Mouse (Mus musculus) spleen, adult 2 months (tissue): ENCODE measurements around the gene Brd2. TPM values are rescaled to one million over a fixed set of nuclear protein-coding genes. Genes with fewer than 3 reads are reported as not detected.

Experiments
- DNase-seq, 2 experiments: peaks; one replicate each; pipeline versions ENCODE4 v3.0.0 to v3.0.0-alpha.2; 2012 to 2021; ENCODE audit warnings: low spot score in 2 of 2, low read depth in 1 of 2
- H3K27ac ChIP-seq: fragments of 200-500 bp; 2 replicates; pipeline ENCODE4 v1.5.1; 2012; ENCODE audit warnings: low read length, inconsistent platforms; ENCODE audit not compliant: insufficient read depth
- H3K27me3 ChIP-seq: fragments of 200-500 bp; 2 replicates; pipeline ENCODE4 v1.6.1; 2012; ENCODE audit warnings: mild to moderate bottlenecking, moderate library complexity, low read length, inconsistent platforms; ENCODE audit not compliant: control insufficient read depth, insufficient read depth
- H3K36me3 ChIP-seq: fragments of 200-500 bp; 2 replicates; pipeline ENCODE4 v1.6.1; 2012; ENCODE audit warnings: mild to moderate bottlenecking, low read length, inconsistent platforms; ENCODE audit not compliant: control insufficient read depth, insufficient read depth
- H3K4me1 ChIP-seq: fragments of 200-500 bp; 2 replicates; pipeline ENCODE4 v1.6.1; 2011; ENCODE audit warnings: inconsistent platforms; ENCODE audit not compliant: control insufficient read depth, insufficient read depth, insufficient read length
- H3K4me3 ChIP-seq: fragments of 200-500 bp; 2 replicates; pipeline ENCODE4 v1.5.1; 2011; ENCODE audit warnings: mild to moderate bottlenecking, inconsistent platforms; ENCODE audit not compliant: insufficient read depth, insufficient read length; ENCODE audit errors: extremely low read depth
- CTCF ChIP-seq: fragments of 200-500 bp; IDR thresholded peaks from 2 replicates; pipeline ENCODE4 v1.5.1; 2011; ENCODE audit warnings: mild to moderate bottlenecking, inconsistent platforms; ENCODE audit not compliant: insufficient read depth, insufficient read length, insufficient replicate concordance; ENCODE audit errors: extremely low read depth
- POLR2A ChIP-seq: fragments of 200-500 bp; IDR thresholded peaks from 2 replicates; pipeline ENCODE4 v1.6.1; 2011; ENCODE audit warnings: low read depth, low read length, inconsistent platforms
- WGBS: fragments of 180-500 bp; shearing (Covaris S2); methylation state at CpG from one replicate; pipeline ENCODE4 v1.1.7; 2018; 5-methylcytosine and 5-hydroxymethylcytosine counted together
- polyA plus RNA-seq: library from polyadenylated mRNA; depleted of rRNA; stranded (reverse); fragments of >200 nt; gene quantifications from 2 replicates; pipeline ENCODE4 v1.2.3, GENCODE M21; 2012

The Brd2 gene
- polyA plus RNA-seq, 1 experiment: 97.9 TPM

DNA sequence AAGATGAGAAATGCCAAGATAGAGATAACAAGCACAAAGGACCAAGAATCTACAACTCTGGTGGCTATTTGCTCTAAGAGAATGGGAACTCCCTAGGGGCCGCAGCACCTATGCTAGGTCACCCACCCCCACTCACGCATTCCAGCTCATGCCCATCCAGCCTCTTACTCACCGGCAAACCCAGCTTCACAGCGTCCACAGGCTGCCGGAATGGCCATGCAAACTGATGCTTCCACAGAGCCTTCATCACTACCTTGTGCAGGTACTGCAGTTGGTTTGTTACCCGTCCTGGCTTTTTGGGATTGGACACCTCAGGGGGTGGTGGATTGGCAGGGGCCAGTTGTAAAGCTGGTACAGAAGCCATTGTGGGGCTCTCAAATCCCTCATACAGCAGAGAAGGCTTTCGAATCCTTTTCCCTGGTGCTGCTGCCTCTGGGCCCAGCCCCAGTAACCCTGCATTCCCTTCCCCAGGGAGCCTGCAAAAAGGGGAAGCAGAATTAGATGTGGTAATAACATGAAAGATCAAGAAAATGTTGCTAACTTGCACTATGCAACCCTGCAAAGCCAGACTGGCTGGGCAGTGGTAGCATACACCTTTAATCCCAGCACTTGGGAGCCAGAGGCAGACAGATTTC lies 5.6 kb downstream of the Brd2 start:
- DNase-seq: no peak
- TF ChIP-seq POLR2A (no peak), CTCF (no peak)
- Histone ChIP-seq H3K4me3 (peak overlapping the region; percentile 80), H3K27me3 (no peaks in the 10 kb centered on the region), H3K36me3 (peaks cover 60% of the 10 kb centered on the region), H3K4me1 (peaks cover 2% of the 10 kb centered on the region; the same call in 1 of the 2 replicates), H3K27ac (0 out of 2 replicates have a peak overlapping the region, but pooled peaks have one; percentile 17)
- WGBS: 17% methylated on average over 7 of the region's 7 CpGs

- Histone ChIP-seq H3K27me3 (no peaks in the 10 kb centered on the region), H3K36me3 (peaks cover 69% of the 10 kb centered on the region), H3K4me1 (peaks cover 2% of the 10 kb centered on the region; the same call in 1 of the 2 replicates), H3K27ac (no peak overlapping the region), H3K4me3 (no peak overlapping the region)
- DNase-seq: no peak
- TF ChIP-seq POLR2A (no peak), CTCF (no peak)
- WGBS: 93% methylated on average over 7 of the region's 7 CpGs
Measured at GRCm38 (mm10) chr17:34114114-34114513, 8.3 kb downstream of the Brd2 start.

- no peak overlapping the region for H3K27ac ChIP-seq
- no peaks in the 10 kb centered on the region for H3K27me3 ChIP-seq
- H3K4me3 ChIP-seq: no peak overlapping the region
- TF ChIP-seq POLR2A: no peak
- no peak for TF ChIP-seq CTCF
- 90% methylated on average over 8 of the region's 8 CpGs for WGBS
- no peak for DNase-seq
- H3K36me3 ChIP-seq: peaks cover 44% of the 10 kb centered on the region
- H3K4me1 ChIP-seq: no peaks in the 10 kb centered on the region
Measured at GRCm38 (mm10) chr17:34110309-34110708, 12.1 kb downstream of the Brd2 start.

DNA sequence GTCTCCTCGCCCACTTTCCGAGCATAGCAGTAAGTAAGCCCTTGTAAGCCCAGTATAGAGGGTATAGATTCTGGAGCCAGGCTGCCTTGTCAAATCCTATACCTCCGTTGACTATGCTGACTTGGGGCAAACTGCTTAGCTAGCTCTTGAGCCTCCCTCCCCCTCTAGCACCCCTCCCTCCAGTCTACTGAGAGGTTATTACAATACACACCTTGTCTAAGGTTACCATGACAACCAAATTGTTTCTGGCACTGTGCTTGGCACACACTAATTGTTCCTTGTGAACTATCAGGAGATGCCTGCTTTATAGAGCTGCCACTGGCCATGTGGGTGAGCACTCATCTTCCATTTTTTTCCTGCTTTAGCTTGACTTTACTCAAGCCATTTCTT lies 12.6 kb downstream of the Brd2 start:
- H3K4me3 ChIP-seq: no peak overlapping the region
- no peaks in the 10 kb centered on the region for H3K27me3 ChIP-seq
- H3K36me3 ChIP-seq: peaks cover 39% of the 10 kb centered on the region
- no peaks in the 10 kb centered on the region for H3K4me1 ChIP-seq
- DNase-seq: no peak
- H3K27ac ChIP-seq: no peak overlapping the region
- WGBS: 67% methylated on average over 3 of the region's 3 CpGs
- TF ChIP-seq POLR2A (no peak), CTCF (no peak)

GRCm38 (mm10) chr17:34109038-34109805 lies 13.2 kb downstream of the Brd2 start:
- TF ChIP-seq POLR2A: no peak
- TF ChIP-seq CTCF: no peak
- H3K27me3 ChIP-seq: no peaks in the 10 kb centered on the region
- H3K4me1 ChIP-seq: peaks cover 3% of the 10 kb centered on the region; the same call in 1 of the 2 replicates
- no peak overlapping the region for H3K27ac ChIP-seq
- H3K4me3 ChIP-seq: no peak overlapping the region
- 77% methylated on average over 14 of the region's 14 CpGs for WGBS
- peaks cover 35% of the 10 kb centered on the region for H3K36me3 ChIP-seq
- DNase-seq: no peak

- no peak for DNase-seq
- Histone ChIP-seq H3K27ac (no peak overlapping the region), H3K36me3 (peaks cover 27% of the 10 kb centered on the region), H3K4me1 (peaks cover 6% of the 10 kb centered on the region; the same call in 1 of the 2 replicates), H3K4me3 (no peak overlapping the region), H3K27me3 (no peaks in the 10 kb centered on the region)
- no peak for TF ChIP-seq POLR2A
- TF ChIP-seq CTCF: no peak
- WGBS: 93% methylated on average over 6 of the region's 6 CpGs
Measured at GRCm38 (mm10) chr17:34108460-34108859, 14.0 kb downstream of the Brd2 start.
